Mouse (Mus musculus) cerebellum, adult 9-10 months (tissue): ENCODE measurements around the gene Cxcr2.
"Not testable (repeated sequence)": the region's sequence is repeated elsewhere in the genome, so short reads cannot be mapped to it uniquely, and the experiment has no call there.

Source experiments
- DNase-seq: peaks from one replicate; pipeline ENCODE4 v3.0.0; 2022

The Cxcr2 gene

GRCm38 (mm10) chr1:74141781-74142180, 12.0 kb upstream of the Cxcr2 start:
- DNase-seq: no peak

GRCm38 (mm10) chr1:74149106-74149885, 4.5 kb upstream of the Cxcr2 start:
- DNase-seq: no peak

- no peak for DNase-seq
These were observed 3.7 kb upstream of the Cxcr2 start for GRCm38 (mm10) chr1:74150101-74150500.

GRCm38 (mm10) chr1:74151091-74151490, 2.7 kb upstream of the Cxcr2 start:
- DNase-seq: no peak

GRCm38 (mm10) chr1:74155435-74156012, 1.7 kb downstream of the Cxcr2 start:
- DNase-seq: no peak

GRCm38 (mm10) chr1:74156381-74156910, 2.7 kb downstream of the Cxcr2 start:
- DNase-seq: no peak

GRCm38 (mm10) chr1:74159613-74160012, 5.8 kb downstream of the Cxcr2 start:
- DNase-seq: not testable (repeated sequence)

GRCm38 (mm10) chr1:74160036-74160435, 6.2 kb downstream of the Cxcr2 start:
- DNase-seq: no peak

GRCm38 (mm10) chr1:74167136-74167535, 13.3 kb downstream of the Cxcr2 start:
- no peak for DNase-seq

GRCm38 (mm10) chr1:74169721-74170120, 15.9 kb downstream of the Cxcr2 start:
- no peak for DNase-seq

- no peak for DNase-seq
These were observed 18.9 kb downstream of the Cxcr2 start for GRCm38 (mm10) chr1:74172722-74173121.

- no peak for DNase-seq
These were observed 21.9 kb downstream of the Cxcr2 start for GRCm38 (mm10) chr1:74175731-74176130.

- no peak for DNase-seq
These were observed 24.8 kb downstream of the Cxcr2 start for GRCm38 (mm10) chr1:74178618-74179017.

GRCm38 (mm10) chr1:74179624-74180408, 26.0 kb downstream of the Cxcr2 start:
- DNase-seq: no peak

- DNase-seq: no peak
These were observed 27.7 kb downstream of the Cxcr2 start for GRCm38 (mm10) chr1:74181462-74181861.

- no peak for DNase-seq
These were observed 29.2 kb downstream of the Cxcr2 start for GRCm38 (mm10) chr1:74183006-74183405.

GRCm38 (mm10) chr1:74190471-74190870, 36.7 kb downstream of the Cxcr2 start:
- no peak for DNase-seq

- no peak for DNase-seq
These were observed 38.9 kb downstream of the Cxcr2 start for GRCm38 (mm10) chr1:74192711-74193110.

- no peak for DNase-seq
These were observed 40.7 kb downstream of the Cxcr2 start, which contains the start of gene Cxcr1 for GRCm38 (mm10) chr1:74194445-74194844. Gene Cxcr1, minus strand, starts transcription at chr1:74194631.

- no peak for DNase-seq
These were observed 42.2 kb downstream of the Cxcr2 start for GRCm38 (mm10) chr1:74195961-74196360.

GRCm38 (mm10) chr1:74196621-74197419, 43.0 kb downstream of the Cxcr2 start:
- no peak for DNase-seq

GRCm38 (mm10) chr1:74197726-74198470, 44.1 kb downstream of the Cxcr2 start:
- DNase-seq: no peak
